Mouse (Mus musculus) liver (tissue): ENCODE data around the gene Mia2.
"Not testable (repeated sequence)": the region's sequence is repeated elsewhere in the genome, so short reads cannot be mapped to it uniquely, and the experiment has no call there.

Source experiments
- DNase-seq: peaks from one replicate; pipeline ENCODE4 v3.0.0-alpha.2; 2020; ENCODE audit warnings: mixed read lengths

The Mia2 gene

GRCm38 (mm10) chr12:59095104-59096025 lies at the start of gene Mia2:
Gene Mia2 (plus strand): TSS chr12:59095799.
- no peak for DNase-seq

GRCm38 (mm10) chr12:59052470-59052869 lies 43.1 kb upstream of the Mia2 start:
- DNase-seq = no peak

DNA sequence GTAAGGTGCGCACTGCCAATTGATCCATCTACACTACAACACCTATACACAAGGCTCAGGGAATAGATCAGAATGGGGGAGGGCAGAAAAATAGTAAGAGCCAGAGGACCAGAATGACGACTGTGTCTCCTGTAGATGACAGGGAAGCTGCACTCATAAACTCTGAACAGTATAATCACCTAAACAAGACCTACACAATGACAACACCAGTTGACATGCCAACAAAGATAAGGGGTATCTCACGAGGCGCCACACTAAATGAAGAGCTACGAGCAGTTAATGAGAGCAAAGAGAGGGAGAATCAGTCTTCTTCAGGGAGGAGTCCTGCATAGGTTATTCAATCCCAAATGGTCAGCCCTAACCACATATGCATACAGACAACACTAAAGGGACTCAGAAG lies 42.4 kb upstream of the Mia2 start:
- peak; percentile 22 for DNase-seq

- no peak for DNase-seq
These were observed 41.6 kb upstream of the Mia2 start for GRCm38 (mm10) chr12:59053976-59054375.

- no peak for DNase-seq
These were observed 40.3 kb upstream of the Mia2 start for GRCm38 (mm10) chr12:59055196-59055850.

DNA sequence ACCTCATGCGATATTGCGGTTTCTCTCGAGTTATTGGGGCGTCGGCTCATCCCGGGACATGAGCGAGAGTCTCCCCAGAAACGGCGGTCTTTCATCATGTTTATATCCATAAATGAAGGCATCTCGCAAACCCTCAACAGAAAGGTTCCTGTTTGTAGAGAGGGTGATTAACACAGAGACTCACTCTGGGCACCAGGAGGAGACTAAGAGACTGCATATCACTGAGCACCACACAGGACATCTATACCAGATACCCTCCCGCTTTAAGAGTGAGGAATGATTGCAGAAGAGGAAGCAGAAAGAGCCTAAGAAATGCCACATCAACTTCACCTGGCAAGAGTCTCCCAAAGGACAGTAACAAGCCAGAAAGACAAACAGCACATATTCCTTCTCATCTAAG lies 39.4 kb upstream of the Mia2 start:
- no peak for DNase-seq

DNA sequence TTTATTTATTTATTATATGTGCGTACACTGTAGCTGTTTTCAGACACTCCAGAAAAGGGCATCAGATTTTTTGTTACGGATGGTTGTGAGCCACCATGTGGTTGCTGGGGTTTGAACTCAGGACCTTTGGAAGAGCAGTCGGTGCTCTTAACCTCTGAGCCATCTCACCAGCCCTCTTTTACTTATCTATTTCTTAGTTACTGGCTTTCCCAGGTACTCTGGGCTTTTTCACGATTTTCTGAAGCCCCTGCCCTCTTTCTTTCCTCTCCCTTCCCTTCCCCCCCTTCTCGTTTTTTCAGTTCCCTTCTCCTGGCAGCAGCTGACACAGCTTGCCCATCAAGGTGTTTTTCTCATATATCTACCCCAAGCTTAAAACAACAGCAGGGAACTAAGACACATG lies 37.4 kb upstream of the Mia2 start:
- not testable (repeated sequence) for DNase-seq

DNA sequence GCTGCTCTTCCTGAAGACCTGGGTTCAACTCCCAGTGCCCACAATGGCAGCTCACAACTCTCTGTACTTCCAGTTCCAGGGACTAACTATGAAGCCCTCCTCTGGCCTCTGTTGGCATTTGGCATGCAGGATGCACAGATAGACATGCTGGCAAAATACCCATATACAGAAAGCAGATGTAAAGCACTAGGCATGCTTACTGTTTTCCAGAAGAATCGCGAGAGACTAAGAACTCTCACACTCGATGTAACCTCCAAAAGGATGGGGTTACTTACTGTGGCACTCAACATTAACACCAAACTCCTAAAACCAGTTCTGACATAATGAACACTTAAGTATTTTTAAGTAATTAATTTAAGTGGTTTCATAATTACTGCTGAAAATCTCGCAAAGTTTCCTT lies 35.3 kb upstream of the Mia2 start:
- DNase-seq = no peak

DNA sequence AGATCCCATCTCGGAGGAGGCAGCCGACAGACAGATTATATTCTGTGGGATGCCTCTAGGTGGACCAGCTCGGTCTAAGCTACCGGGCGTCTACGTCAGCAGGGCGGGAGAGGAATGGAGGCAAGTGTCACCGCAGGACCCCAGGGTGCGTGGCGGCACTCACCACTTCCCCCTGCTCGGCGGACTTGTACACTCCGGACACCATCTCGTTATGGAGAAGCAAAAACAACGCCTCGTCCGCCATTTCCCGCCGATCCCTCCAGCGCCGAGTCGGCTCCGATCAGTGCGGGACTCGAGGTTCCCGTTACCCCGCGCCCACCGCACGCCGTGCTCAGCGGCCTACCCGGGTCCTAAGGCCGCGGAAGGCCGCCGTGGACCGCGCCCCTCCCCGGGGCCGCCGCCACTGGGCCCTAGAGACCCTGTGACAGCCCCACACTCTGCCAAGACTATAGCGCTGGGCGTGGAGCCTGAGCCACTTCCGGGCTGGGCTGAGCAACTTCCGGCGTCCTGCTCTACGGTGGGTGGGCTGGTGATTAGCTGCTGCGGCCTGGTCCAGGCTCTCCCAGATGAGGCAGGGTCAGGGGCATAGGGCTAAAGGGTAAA lies 34.5 kb upstream of the Mia2 start, which contains the start of gene Trappc6b:
Gene Trappc6b, minus strand, starts transcription at position 480 of the 603 bp plus-strand sequence.
- peak; percentile 84 for DNase-seq

DNA sequence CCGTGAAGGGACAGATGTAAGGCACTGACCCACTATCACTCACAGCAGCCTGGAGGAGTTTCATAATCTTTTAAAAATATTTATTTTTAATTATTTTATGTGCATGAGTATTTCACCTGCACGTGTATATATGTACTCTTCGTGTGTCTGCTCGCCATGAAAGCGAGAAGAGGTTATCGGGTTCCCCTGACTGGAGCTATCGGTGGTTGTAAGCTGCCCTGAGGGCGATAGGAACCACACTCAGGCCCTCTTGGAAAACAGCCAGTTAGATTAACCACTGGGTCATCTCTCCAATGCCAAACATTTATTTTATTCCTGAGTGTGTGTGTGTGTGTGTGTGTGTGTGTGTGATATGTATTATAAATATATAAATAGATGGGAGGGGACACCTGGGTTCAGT lies 30.8 kb upstream of the Mia2 start:
- DNase-seq = no peak

DNA sequence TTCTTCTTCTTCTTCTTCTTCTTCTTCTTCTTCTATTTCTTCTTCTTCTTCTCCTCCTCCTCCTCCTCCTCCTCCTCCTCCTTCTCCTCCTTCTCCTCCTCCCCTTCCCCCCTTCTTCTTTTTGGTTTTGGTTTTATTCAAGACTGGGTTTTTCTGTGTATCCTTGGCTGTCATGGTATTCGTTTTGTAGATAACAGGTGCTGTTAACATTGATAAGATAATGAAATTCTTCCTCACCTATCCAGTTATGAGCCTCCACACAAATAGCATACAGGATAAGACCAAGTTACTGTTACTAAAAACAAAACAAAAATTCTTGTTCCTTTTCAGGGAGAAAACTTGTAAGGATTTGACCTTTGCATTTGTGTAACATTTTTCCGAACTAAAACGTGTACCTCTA lies 29.8 kb upstream of the Mia2 start:
- no peak for DNase-seq

DNA sequence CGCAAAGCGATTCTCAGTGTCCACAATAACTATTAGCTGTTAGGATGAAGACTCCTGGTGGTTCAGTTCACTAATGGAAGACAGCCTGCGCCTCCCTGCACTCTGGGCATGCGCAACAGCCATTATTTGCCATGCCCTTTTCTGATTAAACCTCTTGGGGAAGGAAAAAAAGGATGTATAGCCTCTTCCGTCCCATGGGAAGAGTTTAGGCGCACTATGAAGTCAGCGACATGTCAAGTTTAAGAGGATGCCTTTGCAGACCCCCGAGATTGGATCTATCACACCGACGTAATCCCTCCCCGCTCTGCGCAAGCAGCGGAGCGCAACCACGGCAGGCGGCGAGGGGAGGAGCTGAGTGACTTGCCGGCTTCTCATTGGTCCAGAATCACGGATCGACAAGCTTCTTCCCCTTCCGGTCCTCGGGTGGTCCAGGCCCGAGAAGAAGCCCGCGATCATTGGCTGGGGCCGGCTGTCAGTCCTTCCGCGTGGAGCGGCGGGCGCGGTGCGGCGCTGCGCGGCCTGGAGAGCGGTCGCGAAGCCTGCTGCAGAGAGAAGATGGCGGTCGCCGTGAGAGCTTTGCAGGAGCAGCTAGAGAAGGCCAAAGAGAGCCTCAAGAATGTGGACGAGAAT lies 29.0 kb upstream of the Mia2 start, which contains the start of gene Pnn:
Gene Pnn, plus strand, starts transcription at position 437 of the 630 bp plus-strand sequence.
- DNase-seq = peak; percentile 97

DNA sequence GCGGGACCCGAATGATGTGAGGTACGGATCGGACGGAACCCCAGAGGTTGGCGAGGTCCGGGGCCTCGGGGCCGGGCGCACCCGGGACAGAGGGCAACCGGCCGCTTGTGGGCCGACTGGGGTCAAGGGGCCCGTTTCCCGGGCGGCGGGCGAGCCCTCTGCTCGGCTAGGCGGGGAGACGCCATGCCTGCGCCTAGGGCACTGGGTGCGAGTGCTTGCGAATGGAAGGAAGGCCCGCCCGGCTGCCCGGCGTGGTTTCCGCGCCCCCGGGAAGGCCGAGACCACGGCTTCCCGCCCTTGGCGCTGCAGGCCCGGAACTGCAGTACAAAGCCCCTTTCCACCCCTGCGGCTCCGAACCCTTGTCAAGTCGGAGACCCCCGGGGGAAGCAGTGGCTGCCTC lies 28.5 kb upstream of the Mia2 start:
- peak; percentile 39 for DNase-seq

DNA sequence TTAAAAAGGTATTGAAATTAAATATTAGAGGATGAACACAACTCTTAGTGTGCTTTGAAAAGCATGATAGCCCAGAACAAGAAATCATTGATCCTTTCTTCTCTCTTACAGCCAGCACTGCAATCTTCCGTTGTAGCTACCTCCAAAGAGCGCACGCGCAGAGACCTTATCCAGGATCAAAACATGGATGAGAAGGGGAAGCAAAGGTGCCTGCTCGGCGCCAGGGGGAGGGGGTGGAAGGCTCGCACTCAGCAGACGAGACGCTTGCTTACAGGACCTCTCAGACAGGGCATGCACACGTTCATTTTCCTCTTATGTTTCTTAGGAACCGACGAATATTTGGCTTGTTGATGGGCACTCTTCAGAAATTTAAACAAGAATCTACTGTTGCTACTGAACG lies 26.8 kb upstream of the Mia2 start:
- no peak for DNase-seq

- DNase-seq = no peak
These were observed 23.3 kb upstream of the Mia2 start for GRCm38 (mm10) chr12:59072286-59072685.

DNA sequence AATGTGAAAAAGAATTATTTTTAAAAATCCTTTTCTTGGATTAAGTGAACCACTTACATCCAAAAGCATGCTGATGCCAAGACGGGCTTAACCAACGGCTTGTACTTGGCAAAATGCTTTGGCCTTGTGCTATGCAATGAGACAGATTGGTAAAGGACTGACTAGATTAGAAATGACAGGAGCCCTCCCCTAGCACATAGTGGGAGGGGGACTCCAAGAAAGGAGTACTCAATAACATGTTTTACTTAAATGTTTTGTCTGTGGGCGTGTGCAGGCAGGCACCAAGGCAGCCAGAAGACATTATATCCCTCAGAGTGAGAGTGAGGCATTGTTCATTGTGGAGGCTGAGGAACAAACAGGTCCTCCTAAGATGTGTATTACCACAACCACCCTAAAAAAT lies 21.5 kb upstream of the Mia2 start:
- DNase-seq = no peak

DNA sequence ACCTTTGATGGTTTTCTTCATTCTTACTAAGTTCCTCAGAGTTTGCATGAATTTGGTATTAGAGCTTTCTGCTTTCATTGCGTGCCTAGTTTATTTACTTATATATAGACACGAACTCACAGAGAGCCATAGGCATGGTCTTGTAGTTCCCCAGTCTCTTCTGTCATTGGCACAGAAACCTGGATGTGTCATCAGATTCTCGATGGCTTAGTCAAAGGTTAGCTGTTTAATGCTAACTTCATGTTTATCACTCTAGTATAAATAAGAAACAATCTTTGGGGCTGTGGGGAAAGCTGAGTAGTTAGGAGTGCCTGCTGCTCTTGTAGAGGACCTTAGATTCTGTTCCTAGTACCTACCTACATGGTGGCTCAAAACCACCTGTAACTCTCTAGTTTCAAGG lies 18.6 kb upstream of the Mia2 start:
- DNase-seq = no peak

- DNase-seq = no peak
These were observed 17.7 kb upstream of the Mia2 start for GRCm38 (mm10) chr12:59077883-59078282.

DNA sequence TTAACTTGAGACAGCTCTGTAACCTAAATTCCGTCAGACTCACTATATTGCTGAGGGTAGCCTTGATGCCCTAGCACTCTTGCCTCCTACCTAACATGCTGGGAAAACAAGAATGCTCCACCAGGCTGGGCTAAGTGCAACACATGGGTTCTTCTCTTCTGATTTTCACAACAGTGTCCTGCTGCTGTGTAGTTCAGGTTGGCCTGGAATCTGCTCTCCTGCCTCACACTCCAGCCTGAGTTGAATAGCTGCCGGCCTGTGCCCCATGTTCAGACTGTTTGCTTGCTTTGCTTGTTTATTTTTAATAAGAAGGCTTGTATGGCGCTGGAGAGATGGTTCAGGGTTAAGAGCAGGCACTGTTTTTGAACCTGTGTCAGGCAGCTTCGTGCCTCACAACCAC lies 15.1 kb upstream of the Mia2 start:
- DNase-seq = no peak

DNA sequence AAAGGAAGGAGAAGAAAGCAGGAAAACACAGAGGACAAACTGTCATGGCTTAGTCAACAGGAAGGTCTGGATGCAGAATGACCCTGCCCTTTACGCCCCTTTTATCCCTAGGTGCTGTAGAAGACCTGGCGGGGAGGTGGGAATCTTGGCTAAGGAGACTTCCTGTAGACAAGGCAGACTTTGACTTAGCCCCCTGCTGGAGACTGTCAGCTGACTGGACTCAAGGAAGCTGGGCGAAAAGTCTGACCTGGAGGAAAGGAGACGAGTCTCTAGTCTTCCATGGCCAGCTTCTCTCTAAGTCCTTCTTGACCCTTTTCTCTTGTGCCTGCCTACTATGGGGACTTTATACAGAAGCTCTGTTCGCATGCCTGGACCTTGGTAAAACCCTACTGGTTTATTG lies 11.2 kb upstream of the Mia2 start:
- no peak for DNase-seq

DNA sequence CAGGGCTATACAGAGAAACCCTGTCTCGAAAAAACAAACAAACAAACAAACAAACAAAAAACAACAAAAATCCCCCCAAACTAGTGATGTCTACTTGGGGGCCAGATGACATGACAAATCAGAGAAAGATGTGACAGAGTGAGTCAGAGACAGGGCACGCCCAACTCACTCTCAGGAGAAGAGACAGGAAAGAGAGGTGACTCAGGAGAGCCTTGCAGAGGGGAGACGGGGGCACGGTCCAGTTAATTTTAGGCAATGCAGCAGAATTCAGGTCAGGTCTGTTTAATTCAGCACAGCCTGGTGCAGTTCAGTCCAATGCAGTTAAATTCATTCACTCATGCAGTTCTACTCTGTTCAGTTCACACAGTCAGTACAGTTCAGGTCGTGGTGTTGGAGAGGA lies 9.4 kb upstream of the Mia2 start:
- DNase-seq = no peak

- DNase-seq = no peak
These were observed 2.1 kb upstream of the Mia2 start for GRCm38 (mm10) chr12:59093543-59093942.

- DNase-seq = no peak
These were observed 9.2 kb downstream of the Mia2 start for GRCm38 (mm10) chr12:59104771-59105170.
